ENCODE assay signal across 8 mouse cellular contexts in the genomic region with DNA sequence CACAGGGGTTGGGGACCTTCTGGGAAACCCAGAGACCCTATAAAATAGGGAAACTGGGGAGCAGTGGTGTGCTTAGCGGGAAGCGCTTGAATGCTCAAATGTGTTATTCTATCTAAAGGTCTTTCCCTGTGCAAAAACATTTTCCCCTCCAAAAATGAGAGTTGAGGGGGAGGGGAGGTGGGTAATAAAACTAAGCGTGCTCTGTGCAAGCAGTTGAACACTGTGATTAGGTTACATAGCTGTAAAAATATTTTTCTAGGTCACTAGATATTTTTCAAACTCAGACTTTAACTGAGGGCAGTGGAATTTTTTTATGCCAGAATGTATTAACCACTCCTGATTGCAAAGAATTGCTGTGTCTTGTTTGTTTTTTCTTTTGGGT.
DNase-seq lines count a peak whose midpoint lies in the region; ATAC-seq and TF ChIP-seq lines count a peak whose summit lies in the region.

No protein-coding gene starts in this region.

- WGBS in embryonic facial prominence, embryonic 11.5 days, result 14% methylated on average over 3 of the region's 3 CpGs
- 37% methylated on average over 3 of the region's 3 CpGs for WGBS in hindbrain, postnatal 0 days

- no peaks in the 10 kb centered on the region for H3K9me3 ChIP-seq in embryonic facial prominence, embryonic 11.5 days (replicated peaks; ENCODE audit: control insufficient read depth, low read length)
- H3K9me3 ChIP-seq in hindbrain, postnatal 0 days (ENCODE audit: low read length), result no peaks in the 10 kb centered on the region

- peak overlapping the region; percentile 84 for H3K27ac ChIP-seq in layer of hippocampus, adult 2 months
- no peak overlapping the region for H3K27ac ChIP-seq in embryonic facial prominence, embryonic 11.5 days (replicated peaks; ENCODE audit: low read depth, low read length)
- H3K27ac ChIP-seq in hindbrain, postnatal 0 days, result peak overlapping the region; percentile 51; the same call in 1 of the 2 replicates

- no peak for DNase-seq in layer of hippocampus, adult 2 months (ENCODE audit: low spot score in 2 of 2)
- no peak for DNase-seq in layer of hippocampus, postnatal 36 days
- DNase-seq in embryonic facial prominence, embryonic 11.5 days (ENCODE audit: low spot score), result no peak
- DNase-seq in hindbrain, postnatal 0 days (ENCODE audit: low spot score), result no peak
- DNase-seq in left cerebral cortex, adult 18-20 months (ENCODE audit: low spot score in 2 of 2), result no peak
- DNase-seq in right cerebral cortex, postnatal 25 days, result no peak

- peak; percentile 73; the same call in 1 of the 2 replicates for ATAC-seq in embryonic facial prominence, embryonic 11.5 days (replicated peaks; ENCODE audit: insufficient number of reproducible peaks, low FRiP score, low TSS enrichment, low read depth)
- peak; percentile 61 for ATAC-seq in hindbrain, postnatal 0 days
- no peak for ATAC-seq in megakaryocyte-erythroid progenitor cell, adult 5-6 weeks (replicated peaks; ENCODE audit: low FRiP score, low TSS enrichment, poor library complexity, severe bottlenecking)

- no peaks in the 10 kb centered on the region for H3K4me1 ChIP-seq in embryonic facial prominence, embryonic 11.5 days (ENCODE audit: control insufficient read depth, insufficient read depth, low read length)
- H3K4me1 ChIP-seq in hindbrain, postnatal 0 days (ENCODE audit: insufficient read depth, low read length), result no peaks in the 10 kb centered on the region

- no peak overlapping the region for H3K4me2 ChIP-seq in embryonic facial prominence, embryonic 11.5 days (ENCODE audit: low read depth, low read length)
- peak overlapping the region; percentile 45 for H3K4me2 ChIP-seq in hindbrain, postnatal 0 days (ENCODE audit: low read depth, low read length)
- H3K4me2 ChIP-seq in myocyte (ENCODE audit: low read depth), result peak overlapping the region; percentile 83

- no peak for TF ChIP-seq CTCF in layer of hippocampus, adult 2 months (conservative IDR thresholded peaks at IDR 0.05)
- TF ChIP-seq CTCF in hindbrain, postnatal 0 days (IDR thresholded peaks at IDR 0.05; ENCODE audit: low read depth), result no peak

- H3K9ac ChIP-seq in embryonic facial prominence, embryonic 11.5 days (replicated peaks; ENCODE audit: low read length), result no peak overlapping the region
- H3K9ac ChIP-seq in hindbrain, postnatal 0 days (replicated peaks; ENCODE audit: low read length), result no peak overlapping the region

- H3ac ChIP-seq in myocyte (ENCODE audit: control insufficient read depth, insufficient read length), result no peak overlapping the region

- no peaks in the 10 kb centered on the region for H3K27me3 ChIP-seq in embryonic facial prominence, embryonic 11.5 days (ENCODE audit: control insufficient read depth, insufficient read depth, low read length)
- no peaks in the 10 kb centered on the region for H3K27me3 ChIP-seq in hindbrain, postnatal 0 days (ENCODE audit: insufficient read depth, low read length)
- no peaks in the 10 kb centered on the region for H3K27me3 ChIP-seq in myocyte (ENCODE audit: control insufficient read depth, insufficient read depth, insufficient read length)

- H3K4me3 ChIP-seq in layer of hippocampus, adult 2 months, result peak overlapping the region; percentile 44
- H3K4me3 ChIP-seq in embryonic facial prominence, embryonic 11.5 days (ENCODE audit: low read depth, low read length), result no peak overlapping the region
- peak overlapping the region; percentile 14; the same call in 1 of the 2 replicates for H3K4me3 ChIP-seq in hindbrain, postnatal 0 days (ENCODE audit: low read length)
- H3K4me3 ChIP-seq in myocyte, result peak overlapping the region; percentile 13

- no peak for TF ChIP-seq POLR2A in myocyte (IDR thresholded peaks at IDR 0.05; ENCODE audit: insufficient read length, low read depth)

- no peaks in the 10 kb centered on the region for H3K36me3 ChIP-seq in embryonic facial prominence, embryonic 11.5 days (replicated peaks; ENCODE audit: control insufficient read depth, insufficient read depth, low read depth, low read length)
- no peaks in the 10 kb centered on the region for H3K36me3 ChIP-seq in hindbrain, postnatal 0 days (ENCODE audit: insufficient read depth, low read length)
- H3K36me3 ChIP-seq in myocyte (ENCODE audit: control insufficient read depth, insufficient read depth), result no peaks in the 10 kb centered on the region

- H3K79me2 ChIP-seq in myocyte (ENCODE audit: control insufficient read depth, insufficient read depth), result no peaks in the 10 kb centered on the region

TF ChIP-seq in myocyte, 11 proteins besides CTCF, POLR2A, EP300 and RAD21:
- TF ChIP-seq TCF12 (IDR thresholded peaks at IDR 0.05; ENCODE audit: insufficient read depth, poor library complexity, severe bottlenecking), result no peak
- TF ChIP-seq TCF3 (IDR thresholded peaks at IDR 0.05; ENCODE audit: insufficient read length, low read depth), result no peak
- no peak for TF ChIP-seq MYOG (IDR thresholded peaks at IDR 0.05; ENCODE audit: control insufficient read depth in 1 of 3, insufficient read depth in 1 of 3, insufficient read length in 2 of 3, low read depth in 2 of 3)
- no peak for TF ChIP-seq CEBPB (IDR thresholded peaks at IDR 0.05; ENCODE audit: insufficient read depth, poor library complexity, severe bottlenecking)
- TF ChIP-seq POLR2AphosphoS2 (IDR thresholded peaks at IDR 0.05; ENCODE audit: insufficient read length, low read depth), result no peak
- no peak for TF ChIP-seq E2F4 (IDR thresholded peaks at IDR 0.05; ENCODE audit: insufficient read depth)
- no peak for TF ChIP-seq USF1 (IDR thresholded peaks at IDR 0.05; ENCODE audit: low read depth)
- TF ChIP-seq MAX (IDR thresholded peaks at IDR 0.05; ENCODE audit: low read depth), result no peak
- TF ChIP-seq SRF (IDR thresholded peaks at IDR 0.05; ENCODE audit: control insufficient read depth, insufficient read length, low read depth), result no peak
- TF ChIP-seq MYOD1 (IDR thresholded peaks at IDR 0.05; ENCODE audit: control insufficient read depth in 1 of 3, insufficient read length in 2 of 3, low read depth in 2 of 3), result no peak
- no peak for TF ChIP-seq REST (IDR thresholded peaks at IDR 0.05; ENCODE audit: insufficient read depth, insufficient read length)
